Mouse (Mus musculus) CH12.LX (cell line): ENCODE measurements around the gene Gm9918. TPM values are rescaled to one million over a fixed set of nuclear protein-coding genes. Genes with fewer than 3 reads are reported as not detected.

Experiments used
- DNase-seq: peaks from one replicate; pipeline ENCODE4 v3.0.0-alpha.2; 2013; ENCODE audit errors: extremely low read depth
- H3K27ac ChIP-seq: 2 replicates; pipeline ENCODE4 v1.5.1; 2012; ENCODE audit warnings: low read depth, mild to moderate bottlenecking, control low read depth, moderate library complexity; ENCODE audit not compliant: insufficient read depth
- H3K27me3 ChIP-seq: replicated peaks from 2 replicates; pipeline ENCODE3; 2012; ENCODE audit warnings: inconsistent platforms
- H3K36me3 ChIP-seq, 2 experiments: replicated peaks in 1 of 2; 2 replicates each; pipeline versions ENCODE3 to v1.6.1; 2012; ENCODE audit warnings: inconsistent platforms in 1 of 2, low read length in 1 of 2, mild to moderate bottlenecking in 1 of 2, mixed read lengths in 1 of 2, moderate library complexity in 1 of 2; ENCODE audit not compliant: control insufficient read depth in 1 of 2, insufficient read depth in 1 of 2
- H3K4me1 ChIP-seq, 2 experiments: 2 replicates each; pipeline ENCODE4 v1.6.1; 2012; ENCODE audit warnings: inconsistent platforms in 1 of 2, moderate library complexity in 1 of 2; ENCODE audit not compliant: insufficient read depth in 2 of 2, control insufficient read depth in 1 of 2
- H3K4me2 ChIP-seq: 2 replicates; pipeline ENCODE4 v1.6.1; 2012; ENCODE audit warnings: low read depth, mild to moderate bottlenecking, control low read depth; ENCODE audit not compliant: poor library complexity, insufficient read depth, severe bottlenecking
- H3K4me3 ChIP-seq, 3 experiments: fragments of 150-350 bp in 1 of 3; sonication (generic) in 1 of 3; replicated peaks in 1 of 3; 2 replicates each; pipeline versions ENCODE3 to v1.5.1; 2011 to 2012; ENCODE audit warnings: low read depth in 2 of 3, low read length in 2 of 3, mild to moderate bottlenecking in 2 of 3, moderate library complexity in 2 of 3, control low read depth in 1 of 3, improper control_type of control experiment in 1 of 3, inconsistent platforms in 1 of 3, mixed read lengths in 1 of 3; ENCODE audit not compliant: poor library complexity in 1 of 3
- H3K79me2 ChIP-seq: replicated peaks from 2 replicates; pipeline ENCODE4 v1.6.1; 2012; ENCODE audit warnings: mild to moderate bottlenecking, moderate library complexity; ENCODE audit not compliant: control insufficient read depth, poor library complexity, insufficient read depth, severe bottlenecking; ENCODE audit errors: extremely low read depth
- H3K9ac ChIP-seq: 2 replicates; pipeline ENCODE4 v1.6.1; 2012; ENCODE audit warnings: low read depth, mild to moderate bottlenecking, control low read depth, moderate library complexity; ENCODE audit not compliant: insufficient read depth
- H3K9me3 ChIP-seq: replicated peaks from 2 replicates; pipeline ENCODE3; 2012; ENCODE audit warnings: low read length, inconsistent platforms, mixed read lengths
- CTCF ChIP-seq, 2 experiments: IDR thresholded peaks in 1 of 2; conservative IDR thresholded peaks in 1 of 2; 2 replicates each; pipeline ENCODE4 v1.5.1; 2011 to 2012; ENCODE audit warnings: low read depth in 2 of 2, low read length in 2 of 2, improper control_type of control experiment in 1 of 2, inconsistent platforms in 1 of 2, mild to moderate bottlenecking in 1 of 2, moderate library complexity in 1 of 2
- ELF1 ChIP-seq: IDR thresholded peaks from 2 replicates; pipeline ENCODE4 v1.6.1; 2014; ENCODE audit warnings: low read depth, mild to moderate bottlenecking, inconsistent platforms, low read length, improper control_type of control experiment
- RAD21 ChIP-seq: IDR thresholded peaks from 2 replicates; pipeline ENCODE4 v1.6.1; 2011; ENCODE audit warnings: low read depth, mild to moderate bottlenecking, low read length, improper control_type of control experiment, moderate library complexity
- SMC3 ChIP-seq: IDR thresholded peaks from 2 replicates; pipeline ENCODE4 v1.6.1; 2011; ENCODE audit warnings: low read depth, low read length, improper control_type of control experiment
- USF1 ChIP-seq: IDR thresholded peaks from 2 replicates; pipeline ENCODE4 v1.6.1; 2014; ENCODE audit warnings: low read depth, mild to moderate bottlenecking, inconsistent platforms, low read length, improper control_type of control experiment
- dilution Hi-C: fragments of 300-500 bp; cut with MboI; formaldehyde crosslinking; loops from 2 replicates; pipeline ENCODE4 v1.14.3; 2020; ENCODE audit warnings: low sequenced_read_pairs; ENCODE audit not compliant: extremely low pct_unique_long_range_greater_than_20kb, extremely low pct_ligation_motif_present
- in situ Hi-C: fragments of 300-500 bp; cut with MboI; formaldehyde crosslinking; loops from 3 replicates; pipeline ENCODE4 v1.14.3; 2019; ENCODE audit warnings: low sequenced_read_pairs, low pct_ligation_motif_present, low pct_unique_long_range_greater_than_20kb, mixed read lengths
- polyA plus RNA-seq: library from polyadenylated mRNA; unstranded; fragments of >175 nt; gene quantifications from 2 replicates; pipeline ENCODE4 v1.2.1, GENCODE M21; 2012; ENCODE audit warnings: low read depth; ENCODE audit not compliant: insufficient read length
- total RNA-seq, 2 experiments: library from RNA; depleted of rRNA; stranded (reverse); fragments of 300-350 nt in 1 of 2; fragments of >200 nt in 1 of 2; gene quantifications; 2 replicates each; pipeline ENCODE4 v1.2.3; 2012 to 2014

Gm9918 gene
- total and polyA plus RNA-seq, 3 experiments, result not detected

GRCm38 (mm10) chr15:102316263-102316662 lies 45.9 kb downstream of the Gm9918 start:
- TF ChIP-seq ELF1 (no peak), CTCF (conservative IDR thresholded peaks at IDR 0.05 in 1 of 2, IDR thresholded peaks at IDR 0.05 in 1 of 2; ENCODE audit: low read depth in 2 of 2, low read length in 2 of 2) (peak; percentile 69 to 82; a peak in 3 of 4 replicates), SMC3 (peak; percentile 83), RAD21 (peak; percentile 54), USF1 (no peak)
- peak; percentile 82 for DNase-seq
- in situ Hi-C loops, result loop anchor here (5.0 kb wide), 2 partner anchors 34 to 79 kb away; no protein-coding TSS in a partner anchor
- Histone ChIP-seq H3K4me2 (no peak overlapping the region), H3K4me3 (no peak overlapping the region), H3K4me1 (peaks cover under 1 to 21% of the 10 kb centered on the region in 2 experiments; a peak in 2 of 4 replicates), H3K27ac (0 out of 2 replicates have a peak overlapping the region, but pooled peaks have one; percentile 1), H3K9me3 (no peaks in the 10 kb centered on the region), H3K79me2 (no peaks in the 10 kb centered on the region), H3K36me3 (peaks cover 74 to 86% of the 10 kb centered on the region in 2 experiments), H3K9ac (no peak overlapping the region), H3K27me3 (no peaks in the 10 kb centered on the region)
- dilution Hi-C loops, result no loop called here

Other genes with a start within 250 kb of the Gm9918 start
Only the 20 nearest of the 23 such genes appear.
- gene Eif4b, start 196.8 kb upstream of the Gm9918 start, total RNA-seq (2012; rRNA removed), result 507 and 555 TPM in 2 replicates
- 492 and 536 TPM in 2 replicates for gene Eif4b, start 196.8 kb upstream of the Gm9918 start, total RNA-seq (2014; rRNA removed)
- 652 and 950 TPM in 2 replicates for gene Eif4b, start 196.8 kb upstream of the Gm9918 start, polyA plus RNA-seq
- gene Tns2, start 170.2 kb upstream of the Gm9918 start, total RNA-seq (2012; rRNA removed), result 0.08 and 0.13 TPM in 2 replicates
- gene Tns2, start 170.2 kb upstream of the Gm9918 start, total RNA-seq (2014; rRNA removed), result not detected in 2 replicates
- 0.34 and 0.49 TPM in 2 replicates for gene Tns2, start 170.2 kb upstream of the Gm9918 start, polyA plus RNA-seq
- gene Spryd3, start 134.3 kb upstream of the Gm9918 start, total RNA-seq (2012; rRNA removed), result 21.6 and 24.7 TPM in 2 replicates
- 19.6 and 21.5 TPM in 2 replicates for gene Spryd3, start 134.3 kb upstream of the Gm9918 start, total RNA-seq (2014; rRNA removed)
- 25.7 and 33.5 TPM in 2 replicates for gene Spryd3, start 134.3 kb upstream of the Gm9918 start, polyA plus RNA-seq
- 0.38 TPM in 1 of 2 replicates, not detected in the other for gene Igfbp6, start 126.2 kb upstream of the Gm9918 start, total RNA-seq (2012; rRNA removed)
- gene Igfbp6, start 126.2 kb upstream of the Gm9918 start, total RNA-seq (2014; rRNA removed), result not detected in 2 replicates
- not detected in 2 replicates for gene Igfbp6, start 126.2 kb upstream of the Gm9918 start, polyA plus RNA-seq
- 3.7 and 10.4 TPM in 2 replicates for gene Soat2, start 120.0 kb upstream of the Gm9918 start, total RNA-seq (2012; rRNA removed)
- 0.09 and 0.28 TPM in 2 replicates for gene Soat2, start 120.0 kb upstream of the Gm9918 start, total RNA-seq (2014; rRNA removed)
- gene Soat2, start 120.0 kb upstream of the Gm9918 start, polyA plus RNA-seq, result 0.56 and 0.65 TPM in 2 replicates
- 30.5 and 32.1 TPM in 2 replicates for gene Zfp740, start 67.3 kb upstream of the Gm9918 start, total RNA-seq (2012; rRNA removed)
- gene Zfp740, start 67.3 kb upstream of the Gm9918 start, total RNA-seq (2014; rRNA removed), result 46.1 and 51.9 TPM in 2 replicates
- 37.4 and 38.7 TPM in 2 replicates for gene Zfp740, start 67.3 kb upstream of the Gm9918 start, polyA plus RNA-seq
- 2.8 and 4.7 TPM in 2 replicates for gene Csad, start 65.8 kb upstream of the Gm9918 start, total RNA-seq (2012; rRNA removed)
- 3.6 and 3.7 TPM in 2 replicates for gene Csad, start 65.8 kb upstream of the Gm9918 start, total RNA-seq (2014; rRNA removed)
- gene Csad, start 65.8 kb upstream of the Gm9918 start, polyA plus RNA-seq, result 3.8 and 4.2 TPM in 2 replicates
- gene Itgb7, start 38.6 kb upstream of the Gm9918 start, total RNA-seq (2012; rRNA removed), result 10.1 and 17.7 TPM in 2 replicates
- 1.8 and 3.7 TPM in 2 replicates for gene Itgb7, start 38.6 kb upstream of the Gm9918 start, total RNA-seq (2014; rRNA removed)
- gene Itgb7, start 38.6 kb upstream of the Gm9918 start, polyA plus RNA-seq, result 2.8 and 4.2 TPM in 2 replicates
- 0.64 and 0.76 TPM in 2 replicates for gene Rarg, start 13.0 kb upstream of the Gm9918 start, total RNA-seq (2012; rRNA removed)
- gene Rarg, start 13.0 kb upstream of the Gm9918 start, total RNA-seq (2014; rRNA removed), result 0.17 and 0.32 TPM in 2 replicates
- 0.63 and 0.76 TPM in 2 replicates for gene Rarg, start 13.0 kb upstream of the Gm9918 start, polyA plus RNA-seq
- 31.1 and 37.1 TPM in 2 replicates for gene Mfsd5, start 8.9 kb downstream of the Gm9918 start, total RNA-seq (2012; rRNA removed)
- gene Mfsd5, start 8.9 kb downstream of the Gm9918 start, total RNA-seq (2014; rRNA removed), result 43.7 and 51.8 TPM in 2 replicates
- 76.2 and 90.6 TPM in 2 replicates for gene Mfsd5, start 8.9 kb downstream of the Gm9918 start, polyA plus RNA-seq
- 51.0 and 64.6 TPM in 2 replicates for gene Espl1, start 25.7 kb downstream of the Gm9918 start, total RNA-seq (2012; rRNA removed)
- 41.0 and 41.3 TPM in 2 replicates for gene Espl1, start 25.7 kb downstream of the Gm9918 start, total RNA-seq (2014; rRNA removed)
- gene Espl1, start 25.7 kb downstream of the Gm9918 start, polyA plus RNA-seq, result 80.7 and 110 TPM in 2 replicates
- 265 and 269 TPM in 2 replicates for gene Pfdn5, start 55.6 kb downstream of the Gm9918 start, total RNA-seq (2012; rRNA removed)
- 296 and 371 TPM in 2 replicates for gene Pfdn5, start 55.6 kb downstream of the Gm9918 start, total RNA-seq (2014; rRNA removed)
- 356 and 502 TPM in 2 replicates for gene Pfdn5, start 55.6 kb downstream of the Gm9918 start, polyA plus RNA-seq
- 105 and 126 TPM in 2 replicates for gene Myg1, start 61.1 kb downstream of the Gm9918 start, total RNA-seq (2012; rRNA removed)
- 121 and 133 TPM in 2 replicates for gene Myg1, start 61.1 kb downstream of the Gm9918 start, total RNA-seq (2014; rRNA removed)
- 132 and 166 TPM in 2 replicates for gene Myg1, start 61.1 kb downstream of the Gm9918 start, polyA plus RNA-seq
- gene Aaas, start 80.2 kb downstream of the Gm9918 start, total RNA-seq (2012; rRNA removed), result 95.5 and 98.3 TPM in 2 replicates
- 107 and 126 TPM in 2 replicates for gene Aaas, start 80.2 kb downstream of the Gm9918 start, total RNA-seq (2014; rRNA removed)
- 241 and 266 TPM in 2 replicates for gene Aaas, start 80.2 kb downstream of the Gm9918 start, polyA plus RNA-seq
- gene Sp7, start 96.6 kb downstream of the Gm9918 start, total RNA-seq (2012; rRNA removed), result 0.04 TPM in 1 of 2 replicates, not detected in the other
- not detected in 2 replicates for gene Sp7, start 96.6 kb downstream of the Gm9918 start, total RNA-seq (2014; rRNA removed)
- gene Sp7, start 96.6 kb downstream of the Gm9918 start, polyA plus RNA-seq, result not detected in 2 replicates
- gene Sp1, start 135.6 kb downstream of the Gm9918 start, total RNA-seq (2012; rRNA removed), result 23.3 and 23.5 TPM in 2 replicates
- 22.3 and 27.1 TPM in 2 replicates for gene Sp1, start 135.6 kb downstream of the Gm9918 start, total RNA-seq (2014; rRNA removed)
- 25.6 and 31.8 TPM in 2 replicates for gene Sp1, start 135.6 kb downstream of the Gm9918 start, polyA plus RNA-seq
- gene Amhr2, start 174.8 kb downstream of the Gm9918 start, total RNA-seq (2012; rRNA removed), result not detected in 2 replicates
- not detected in 2 replicates for gene Amhr2, start 174.8 kb downstream of the Gm9918 start, total RNA-seq (2014; rRNA removed)
- gene Amhr2, start 174.8 kb downstream of the Gm9918 start, polyA plus RNA-seq, result not detected in 2 replicates
- gene Prr13, start 188.5 kb downstream of the Gm9918 start, total RNA-seq (2012; rRNA removed), result 34.5 and 36.4 TPM in 2 replicates
- gene Prr13, start 188.5 kb downstream of the Gm9918 start, total RNA-seq (2014; rRNA removed), result 26.1 and 32.2 TPM in 2 replicates
- 94.8 and 131 TPM in 2 replicates for gene Prr13, start 188.5 kb downstream of the Gm9918 start, polyA plus RNA-seq
- gene Pcbp2, start 200.0 kb downstream of the Gm9918 start, total RNA-seq (2012; rRNA removed), result 263 and 281 TPM in 2 replicates
- gene Pcbp2, start 200.0 kb downstream of the Gm9918 start, total RNA-seq (2014; rRNA removed), result 308 and 379 TPM in 2 replicates
- 1,350 and 1,545 TPM in 2 replicates for gene Pcbp2, start 200.0 kb downstream of the Gm9918 start, polyA plus RNA-seq
- not detected in 2 replicates for gene Gm10337, start 233.2 kb downstream of the Gm9918 start, total RNA-seq (2012; rRNA removed)
- not detected in 2 replicates for gene Gm10337, start 233.2 kb downstream of the Gm9918 start, total RNA-seq (2014; rRNA removed)
- gene Gm10337, start 233.2 kb downstream of the Gm9918 start, polyA plus RNA-seq, result not detected in 2 replicates